Mouse (Mus musculus) heart, embryonic 13.5 days (tissue): ENCODE data around the gene Ell2. TPM values are rescaled to one million over a fixed set of nuclear protein-coding genes. Genes with fewer than 3 reads are reported as not detected.

ENCODE experiments used
- ATAC-seq: fragments of 200-750 bp; cut with Nextera tagmentation; 2 replicates; pipeline ENCODE4 v1.8.0; 2017; ENCODE audit warnings: moderate TSS enrichment; ENCODE audit not compliant: insufficient number of reproducible peaks, low FRiP score, low TSS enrichment; ENCODE audit errors: extremely low read depth
- H3K27ac ChIP-seq: fragments of 300-500 bp; sonication (generic); replicated peaks from 2 replicates; pipeline ENCODE4 v1.5.1; 2015; ENCODE audit warnings: moderate library complexity, mild to moderate bottlenecking, inconsistent platforms
- H3K27me3 ChIP-seq: fragments of 300-500 bp; sonication (generic); replicated peaks from 2 replicates; pipeline ENCODE4 v1.6.1; 2015; ENCODE audit warnings: mild to moderate bottlenecking, inconsistent platforms
- H3K36me3 ChIP-seq: fragments of 300-500 bp; sonication (generic); 2 replicates; pipeline ENCODE4 v1.6.1; 2015; ENCODE audit warnings: mild to moderate bottlenecking, inconsistent platforms
- H3K4me1 ChIP-seq: fragments of 300-500 bp; sonication (generic); 2 replicates; pipeline ENCODE4 v1.6.1; 2015; ENCODE audit warnings: inconsistent platforms
- H3K4me2 ChIP-seq: fragments of 300-500 bp; sonication (generic); 2 replicates; pipeline ENCODE4 v1.6.1; 2015; ENCODE audit warnings: inconsistent platforms, mild to moderate bottlenecking, moderate library complexity
- H3K4me3 ChIP-seq: fragments of 300-500 bp; sonication (generic); 2 replicates; pipeline ENCODE4 v1.5.1; 2015; ENCODE audit warnings: moderate library complexity, mild to moderate bottlenecking, inconsistent platforms
- H3K9ac ChIP-seq: fragments of 300-500 bp; sonication (generic); 2 replicates; pipeline ENCODE4 v1.6.1; 2015; ENCODE audit warnings: inconsistent platforms, mild to moderate bottlenecking, moderate library complexity
- H3K9me3 ChIP-seq: fragments of 300-500 bp; sonication (generic); 2 replicates; pipeline ENCODE4 v1.6.1; 2016; ENCODE audit warnings: inconsistent platforms
- polyA plus RNA-seq: library from polyadenylated mRNA; unstranded; fragments of >200 nt; fragmentation: Nextera tagmentation; extraction: Ambion mirVana; gene quantifications from 2 replicates; pipeline ENCODE4 v1.2.1, GENCODE M21; 2015

The Ell2 gene
- polyA plus RNA-seq, 1 experiment from 2014 or later: 4.8 TPM

DNA sequence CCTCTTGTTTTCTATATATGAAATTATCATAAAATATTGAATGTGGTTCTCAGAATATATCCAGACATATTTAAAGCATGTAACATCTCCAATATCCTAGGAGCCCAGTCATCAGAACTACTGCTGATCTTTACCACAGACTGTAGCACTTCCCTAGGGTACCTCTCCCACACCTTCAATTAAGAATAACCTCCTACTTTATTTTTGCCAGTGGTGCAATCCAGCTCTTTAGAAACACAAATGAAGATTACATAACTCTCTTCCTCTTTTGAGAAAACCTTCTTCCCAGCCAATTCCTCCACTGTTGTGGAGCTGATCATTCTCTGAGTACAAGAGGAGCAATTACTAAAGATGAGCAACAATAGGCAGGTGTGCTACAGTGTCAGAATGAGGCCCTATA, 113.3 kb downstream of the Ell2 start:
- Histone ChIP-seq H3K9ac (no peak overlapping the region), H3K36me3 (no peaks in the 10 kb centered on the region), H3K4me1 (no peaks in the 10 kb centered on the region), H3K27ac (no peak overlapping the region), H3K4me3 (no peak overlapping the region), H3K4me2 (no peak overlapping the region), H3K9me3 (no peaks in the 10 kb centered on the region), H3K27me3 (no peaks in the 10 kb centered on the region)
- ATAC-seq: no peak

Other genes with a start within 250 kb of the Ell2 start
- gene Glrx, start 133.1 kb downstream of the Ell2 start, polyA plus RNA-seq: 99.2 and 104 TPM in 2 replicates
- 19.8 and 21.6 TPM in 2 replicates for gene Rhobtb3, start 237.2 kb downstream of the Ell2 start, polyA plus RNA-seq